Mouse (Mus musculus): ENCODE results near the gene Kif22.
"Not testable (repeated sequence)": the region's sequence is repeated elsewhere in the genome, so short reads cannot be mapped to it uniquely, and the experiment has no call there.

The Kif22 gene

DNA sequence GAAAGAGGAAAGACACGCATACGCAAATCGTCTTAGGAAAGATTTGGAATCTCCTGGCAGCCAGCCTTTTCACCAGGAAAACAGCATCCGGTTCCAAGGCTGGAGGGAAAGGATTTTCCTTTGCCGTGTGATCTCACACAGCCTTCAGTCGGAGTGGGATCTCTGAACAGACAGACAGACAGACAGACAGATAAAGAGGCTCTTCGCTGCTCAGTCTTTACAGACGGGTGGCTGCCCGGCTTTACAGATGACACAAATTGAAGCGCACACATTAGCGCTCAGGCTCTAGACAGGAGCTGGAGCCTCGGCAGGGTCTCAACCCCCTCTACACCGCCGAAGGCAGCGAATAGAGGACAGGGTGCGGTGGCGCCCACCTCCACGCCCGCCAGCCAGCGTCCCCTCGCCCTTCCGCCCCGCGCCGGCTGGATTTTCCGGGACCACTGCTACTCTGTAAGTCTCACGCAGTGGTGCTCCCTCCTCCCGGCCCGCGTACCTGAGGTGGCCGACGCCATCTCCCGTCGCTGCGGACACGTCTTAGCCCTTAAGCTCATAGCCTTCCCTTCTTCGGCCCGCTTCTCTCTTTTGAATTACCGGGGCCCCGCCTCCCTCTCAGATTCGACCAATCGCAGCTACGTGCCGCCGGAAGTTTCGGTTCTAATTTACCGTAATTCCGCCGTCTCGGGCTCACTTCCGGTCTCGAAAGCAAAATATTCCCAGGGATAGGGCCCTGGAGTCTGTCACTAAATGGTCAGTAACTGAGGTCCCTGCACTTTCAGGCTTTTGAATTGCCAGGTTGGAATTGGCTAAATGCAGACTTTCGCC, at the start of gene Kif22:
TSS of gene Kif22 (minus strand) at position 621 of the 822 bp plus-strand sequence.
- DNase-seq, result peak; percentile 93

DNA sequence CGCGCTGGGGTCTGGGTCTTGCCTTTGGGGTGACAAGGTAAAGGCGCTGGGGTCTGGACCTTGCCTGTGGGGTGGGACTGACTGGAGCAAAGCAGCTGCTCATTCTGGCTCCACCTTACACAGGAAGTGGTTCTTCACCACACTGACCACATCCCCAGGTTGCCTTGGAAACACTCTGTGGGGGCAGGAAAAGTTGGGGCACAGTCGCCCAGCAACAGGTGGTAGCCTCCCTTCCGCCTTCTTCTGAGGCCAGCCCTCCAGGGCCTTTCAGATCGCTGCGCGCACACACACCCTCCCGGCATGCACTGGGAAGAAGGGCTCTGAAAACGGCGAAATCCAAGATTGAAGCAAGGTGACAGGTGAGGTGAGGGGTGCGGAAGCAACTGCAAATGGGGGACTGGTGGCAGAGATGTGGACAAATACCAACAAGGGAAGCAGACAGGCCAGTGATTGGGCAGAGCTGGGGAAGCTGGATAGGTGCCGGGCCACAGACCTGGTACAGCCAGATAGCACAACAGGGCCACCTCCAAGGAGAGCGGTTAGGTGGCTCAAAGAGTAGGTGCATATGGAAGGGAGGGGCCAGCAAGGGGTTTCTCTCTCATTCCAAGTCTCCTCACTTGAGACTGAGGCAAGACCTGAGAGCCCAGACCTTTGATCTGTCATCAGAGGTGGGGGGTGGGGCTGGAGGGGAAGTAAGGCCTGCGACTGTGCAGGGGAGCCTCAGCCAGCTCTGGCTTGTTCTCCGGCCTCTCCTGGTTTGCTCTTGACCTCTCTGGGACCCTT, 49.0 kb upstream of the Kif22 start, which contains the start of gene AI467606:
TSS of gene AI467606 (plus strand) at position 246 of the 783 bp plus-strand sequence.
- peak; percentile 42 for DNase-seq

DNA sequence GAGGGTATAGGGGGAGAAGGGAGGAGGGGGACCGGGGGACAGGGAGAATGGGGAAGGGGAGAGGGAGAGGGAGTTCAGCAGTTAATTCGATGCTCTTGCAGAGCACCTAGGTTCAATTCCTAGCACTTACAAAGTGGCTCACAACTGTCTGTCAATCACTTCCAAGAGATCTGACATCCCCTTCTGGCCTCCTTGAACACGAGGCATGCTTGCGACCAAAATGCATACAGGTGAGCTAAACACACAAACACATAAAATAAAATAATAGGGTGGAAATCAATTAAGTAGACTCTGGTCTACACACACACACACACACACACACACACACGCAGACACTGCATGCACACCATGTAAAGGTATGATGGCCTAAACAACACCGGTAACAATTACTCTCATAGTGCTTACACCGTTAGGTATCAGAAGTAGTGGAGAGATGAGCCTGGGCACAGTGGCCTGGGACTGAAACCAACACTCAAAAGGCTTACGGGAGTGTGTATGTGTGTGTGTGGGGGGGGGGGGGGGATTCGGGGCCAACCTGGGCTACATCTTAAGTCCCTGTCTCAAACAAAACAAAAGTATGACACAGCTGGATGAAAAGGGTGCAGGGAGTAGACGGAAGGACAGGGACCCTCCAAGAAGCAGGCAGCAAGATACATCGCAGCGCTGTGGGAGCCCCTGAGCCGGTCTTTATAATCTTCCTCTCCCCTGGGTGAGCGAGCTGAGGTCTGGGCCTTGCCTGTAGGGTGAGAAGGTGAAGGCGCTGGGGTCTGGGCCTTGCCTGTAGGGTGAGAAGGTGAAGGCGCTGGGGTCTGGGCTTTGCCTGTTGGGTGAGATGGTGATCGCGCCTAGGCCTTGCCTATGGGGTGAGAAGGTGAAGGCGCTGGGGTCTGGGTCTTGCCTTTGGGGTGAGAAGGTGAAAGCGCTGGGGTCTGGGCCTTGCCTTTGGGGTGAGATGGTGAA, 48.2 kb upstream of the Kif22 start:
- DNase-seq, result no peak

DNA sequence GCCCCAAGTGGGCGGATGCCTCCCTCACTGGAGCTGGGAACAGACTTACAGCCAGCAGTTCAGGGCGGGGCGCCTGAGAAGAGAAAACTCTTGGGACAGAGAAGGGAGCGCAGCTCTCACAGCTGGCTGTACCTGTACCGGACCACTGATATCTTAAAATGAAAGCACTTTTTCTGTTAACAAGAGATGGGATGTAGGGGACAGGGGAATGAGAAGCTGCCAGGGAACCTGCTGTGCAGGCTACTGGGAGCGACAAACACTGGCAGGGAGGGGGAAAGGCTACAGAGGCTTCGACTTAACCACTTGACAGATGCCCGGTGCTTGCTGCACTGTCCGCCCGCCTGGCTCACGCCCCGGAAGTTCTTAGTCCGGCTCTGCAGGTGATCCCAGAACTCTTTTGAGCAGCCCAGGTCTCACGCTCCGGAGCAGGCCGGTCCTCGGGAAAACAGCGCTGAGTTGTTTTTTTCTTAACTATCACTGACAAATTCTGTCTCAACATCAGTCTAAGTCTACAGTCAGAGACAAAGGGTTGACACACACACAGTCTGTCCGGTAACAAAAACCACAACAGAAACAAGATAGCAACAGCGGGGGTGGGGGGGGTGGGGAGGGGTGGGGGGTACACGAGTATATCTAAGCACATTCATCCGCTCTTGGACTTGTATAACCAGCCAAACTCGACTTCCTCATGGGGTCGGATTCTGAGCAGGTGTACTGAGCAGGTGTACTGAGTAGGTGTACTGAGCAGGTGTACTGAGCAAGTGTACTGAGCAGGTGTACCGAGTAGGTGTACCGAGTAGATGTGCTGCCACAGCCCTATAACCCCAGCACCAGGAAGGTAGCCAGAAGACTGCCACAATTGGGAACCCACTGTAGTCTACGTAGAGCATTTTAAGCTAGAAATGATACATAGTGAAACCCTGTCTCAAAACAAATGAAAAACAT, 46.9 kb upstream of the Kif22 start:
- DNase-seq, result no peak

DNA sequence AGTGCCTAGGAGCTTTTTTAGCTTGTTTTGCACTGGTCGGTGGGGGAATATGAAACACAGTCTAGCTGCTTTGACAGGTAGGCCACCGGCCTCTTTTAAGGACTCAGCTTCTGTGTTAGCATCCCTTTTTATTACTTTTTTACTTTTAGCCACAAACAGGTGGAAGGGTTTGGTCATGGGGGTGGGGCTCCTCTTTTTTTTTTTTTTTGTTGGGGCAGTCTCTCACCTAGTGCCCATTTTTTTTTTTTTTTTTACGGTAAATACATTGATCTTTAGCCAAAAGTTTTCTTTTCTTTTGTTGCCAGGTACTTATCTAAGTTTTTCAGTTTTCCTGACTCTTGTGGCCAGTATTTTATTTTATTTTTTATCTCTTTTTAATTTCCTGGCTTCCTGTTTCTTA, 45.8 kb upstream of the Kif22 start:
- DNase-seq, result no peak

DNA sequence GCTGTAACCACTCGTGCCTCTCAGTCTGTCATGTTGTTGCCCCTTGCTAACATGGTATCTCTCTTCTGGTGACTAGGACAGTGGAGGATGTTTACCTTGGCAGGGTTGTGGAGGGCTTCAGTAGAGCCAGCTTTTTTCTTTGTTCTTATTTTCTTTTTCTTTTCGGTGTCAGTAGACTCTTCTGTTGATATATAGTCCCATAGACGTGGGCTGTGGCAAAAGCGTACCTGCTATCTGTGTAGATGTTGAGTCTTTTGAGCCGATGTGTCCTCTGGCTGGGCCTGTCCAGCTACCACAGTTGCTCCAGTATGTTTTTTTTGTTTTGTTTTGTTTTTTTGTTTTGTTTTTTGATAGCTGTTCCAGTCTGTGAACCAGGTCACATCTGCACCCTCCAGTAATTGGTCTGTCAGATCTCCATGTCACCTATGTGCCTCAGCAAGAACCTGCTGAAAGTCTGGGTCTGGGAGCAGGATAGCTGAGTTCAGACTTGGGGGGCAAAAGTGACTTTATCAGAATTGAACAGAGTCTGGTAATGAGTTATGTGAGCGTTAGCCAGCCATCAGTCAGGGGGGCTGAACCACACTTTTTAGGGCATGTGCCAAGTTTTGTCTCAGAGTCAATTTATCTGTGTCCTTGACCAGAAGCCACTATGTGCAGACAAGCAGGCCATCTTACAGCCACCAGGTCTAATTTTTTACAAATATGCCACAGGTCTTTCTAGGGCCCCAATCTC, 45.2 kb upstream of the Kif22 start, which contains the start of gene Zg16:
TSS of gene Zg16 (minus strand) at position 51 of the 733 bp plus-strand sequence.
- DNase-seq, result not testable (repeated sequence)

DNA sequence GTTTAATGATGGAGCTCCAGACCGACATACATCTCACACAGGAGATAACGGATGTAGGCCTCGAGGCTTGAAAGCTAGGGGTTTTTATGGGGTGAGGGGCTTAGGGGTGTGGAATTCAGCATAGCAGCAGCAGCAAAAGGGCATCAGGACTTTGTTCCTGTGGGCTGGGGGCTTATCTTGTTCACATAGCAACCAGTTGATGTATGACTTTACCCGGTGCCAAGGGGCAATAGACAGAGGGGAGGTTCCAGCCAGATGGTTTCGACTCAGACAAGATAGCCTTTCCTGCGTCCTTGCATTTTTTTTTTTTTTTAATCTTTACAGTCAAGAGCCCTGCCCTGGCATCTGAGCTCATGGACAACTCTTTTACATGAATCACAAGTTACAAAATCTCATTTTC, 43.5 kb upstream of the Kif22 start:
- DNase-seq, result not testable (repeated sequence)

DNA sequence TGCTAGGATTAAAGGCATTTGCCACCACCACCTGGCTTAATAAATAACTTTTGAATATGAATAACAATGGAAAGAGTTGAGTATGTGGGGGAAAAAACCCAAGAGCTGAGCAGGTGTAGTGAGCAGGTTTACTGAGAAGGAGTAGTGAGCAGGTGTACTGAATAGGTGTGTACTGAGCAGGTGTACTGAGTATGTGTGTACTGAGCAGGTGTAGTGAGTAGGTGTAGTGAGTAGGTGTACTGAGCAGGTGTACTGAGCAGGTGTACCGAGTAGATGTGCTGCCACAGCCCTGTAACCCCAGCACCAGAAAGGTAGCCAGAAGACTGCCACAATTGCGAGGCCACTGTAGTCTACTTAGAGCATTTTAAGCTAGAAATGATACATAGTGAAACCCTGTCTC, 42.5 kb upstream of the Kif22 start:
- DNase-seq, result no peak

DNA sequence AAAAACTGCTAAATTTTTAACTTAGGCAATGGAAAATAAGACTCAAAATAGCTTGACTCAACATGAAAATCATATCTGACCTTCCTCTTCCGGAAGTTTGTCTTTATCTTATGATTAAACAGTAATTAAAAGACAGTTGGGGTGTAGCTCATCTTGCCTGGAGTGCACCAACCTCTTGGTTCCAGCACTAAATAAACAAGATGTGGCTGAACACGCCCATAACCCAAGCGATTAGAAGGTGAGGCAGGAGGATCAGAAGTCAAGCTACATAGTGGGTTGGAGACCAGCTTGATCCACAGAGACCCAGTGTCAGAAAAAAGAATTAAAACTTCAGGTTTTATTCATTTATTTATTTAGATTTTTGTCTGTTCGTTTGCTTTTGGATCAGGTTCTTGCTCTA, 41.4 kb upstream of the Kif22 start:
- DNase-seq, result no peak

DNA sequence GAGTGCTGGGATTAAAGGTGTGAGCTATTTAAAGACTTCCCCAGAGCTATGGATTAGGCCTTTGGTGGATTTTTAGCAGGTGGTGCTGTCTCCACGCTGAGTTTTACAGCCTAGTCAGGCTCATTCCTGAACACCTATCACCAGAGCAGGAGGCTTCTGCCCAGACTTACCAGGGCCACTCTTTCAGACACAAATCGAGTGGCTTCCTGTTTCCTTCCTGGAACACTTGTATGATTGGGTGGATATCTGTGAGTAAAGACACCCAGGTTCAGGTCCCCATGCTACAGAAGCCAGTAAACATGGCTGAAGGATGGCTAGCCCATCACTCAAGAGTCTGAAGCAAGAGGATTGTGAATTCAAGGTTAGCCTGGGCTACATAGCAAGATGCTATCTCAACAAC, 40.7 kb upstream of the Kif22 start:
- no peak for DNase-seq

DNA sequence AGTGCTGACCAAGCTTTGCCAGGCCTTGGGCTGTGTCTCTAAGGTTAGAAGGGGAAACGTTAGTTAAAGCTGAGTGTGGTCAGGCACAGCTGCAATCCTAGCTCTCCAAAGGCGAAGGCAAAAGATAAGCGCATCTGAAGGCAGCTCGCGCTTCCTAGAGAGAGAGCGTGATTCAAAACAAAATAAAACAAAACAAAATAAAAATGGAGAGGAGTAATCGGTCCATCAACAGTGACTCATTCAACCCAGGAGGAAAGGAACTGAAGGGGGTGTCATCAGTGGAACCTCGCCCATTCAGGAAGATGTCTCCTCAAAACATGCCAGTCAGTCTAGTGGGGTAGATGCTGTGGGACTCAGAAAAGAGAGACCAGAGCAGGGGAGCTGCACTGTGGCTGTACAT, 40.0 kb upstream of the Kif22 start:
- DNase-seq, result no peak

DNA sequence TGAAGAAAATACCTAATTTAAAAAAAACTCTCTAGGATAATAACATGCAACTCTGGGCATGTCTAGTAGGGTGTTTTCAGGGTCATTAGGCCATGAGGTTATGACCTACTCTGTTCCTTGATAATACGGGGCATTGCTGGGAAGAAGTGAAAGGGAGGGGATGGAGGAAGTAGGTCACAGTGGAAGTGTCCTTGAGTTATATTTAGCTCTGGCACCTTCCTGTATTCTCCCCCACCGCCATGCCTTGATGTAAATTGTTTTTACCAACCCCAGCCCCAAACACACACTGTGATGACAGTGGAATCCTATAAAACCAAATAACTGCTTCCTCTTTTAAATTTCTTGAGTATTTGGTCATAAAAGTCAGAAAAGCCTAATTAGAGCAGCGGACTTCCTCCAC, 37.8 kb upstream of the Kif22 start:
- no peak for DNase-seq

DNA sequence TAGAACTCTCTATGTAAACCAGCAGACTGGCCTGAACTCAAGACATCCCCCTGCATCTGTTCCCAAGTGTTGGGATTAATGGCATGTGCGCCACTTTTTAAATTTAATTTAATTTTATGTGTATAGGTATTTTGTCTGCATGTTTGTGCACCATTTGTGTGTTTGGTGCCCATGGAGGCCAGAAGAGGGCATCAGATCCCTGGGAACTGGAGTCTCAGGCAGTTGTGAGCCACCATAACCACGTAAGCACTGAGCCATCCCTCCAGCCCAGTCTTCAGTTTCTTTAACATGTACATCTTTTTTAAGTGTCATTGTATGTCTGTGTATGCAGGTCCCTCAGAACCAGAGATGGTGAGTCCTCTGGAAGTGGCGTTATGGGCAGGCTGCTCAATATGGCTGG, 35.4 kb upstream of the Kif22 start:
- DNase-seq, result no peak

DNA sequence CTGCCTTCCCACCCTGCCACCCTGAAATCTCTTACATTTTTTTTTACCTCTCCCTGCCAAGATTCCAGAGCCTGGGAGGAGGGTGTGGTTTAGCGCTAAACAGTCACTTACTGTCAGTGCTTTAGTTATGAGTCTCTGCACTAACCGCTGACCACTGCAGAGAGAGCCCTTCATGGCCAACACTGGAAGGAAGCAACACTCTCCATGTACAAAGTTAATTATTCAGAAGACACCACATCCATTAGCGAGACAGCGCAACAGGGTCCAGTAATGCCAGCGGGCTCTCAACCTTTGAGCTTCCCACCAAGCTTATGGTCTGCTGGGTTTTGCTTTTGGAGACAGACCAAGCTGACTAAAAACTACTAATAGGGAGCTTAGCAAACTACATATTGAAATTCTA, 33.9 kb upstream of the Kif22 start:
- peak; percentile 73 for DNase-seq

DNA sequence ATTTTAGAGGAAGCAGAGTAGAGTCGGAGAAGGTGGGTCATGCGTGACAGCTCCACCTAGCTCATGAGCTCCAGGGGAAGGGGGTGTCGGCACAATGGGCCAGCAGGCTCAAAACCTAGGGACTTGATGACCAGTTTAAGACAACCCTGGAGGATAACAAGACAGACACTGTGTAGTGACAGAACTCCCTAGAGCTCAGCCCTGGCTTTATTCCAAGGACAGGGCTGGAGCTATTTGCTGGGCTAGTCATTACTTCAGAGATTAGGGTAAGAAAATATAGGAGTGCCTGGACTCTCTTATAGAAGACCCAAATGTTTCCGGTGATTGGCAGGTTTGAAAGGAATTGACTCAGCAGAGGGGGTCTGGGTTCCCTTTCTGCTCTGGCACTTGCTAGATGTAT, 30.9 kb upstream of the Kif22 start:
- DNase-seq, result peak; percentile 27

DNA sequence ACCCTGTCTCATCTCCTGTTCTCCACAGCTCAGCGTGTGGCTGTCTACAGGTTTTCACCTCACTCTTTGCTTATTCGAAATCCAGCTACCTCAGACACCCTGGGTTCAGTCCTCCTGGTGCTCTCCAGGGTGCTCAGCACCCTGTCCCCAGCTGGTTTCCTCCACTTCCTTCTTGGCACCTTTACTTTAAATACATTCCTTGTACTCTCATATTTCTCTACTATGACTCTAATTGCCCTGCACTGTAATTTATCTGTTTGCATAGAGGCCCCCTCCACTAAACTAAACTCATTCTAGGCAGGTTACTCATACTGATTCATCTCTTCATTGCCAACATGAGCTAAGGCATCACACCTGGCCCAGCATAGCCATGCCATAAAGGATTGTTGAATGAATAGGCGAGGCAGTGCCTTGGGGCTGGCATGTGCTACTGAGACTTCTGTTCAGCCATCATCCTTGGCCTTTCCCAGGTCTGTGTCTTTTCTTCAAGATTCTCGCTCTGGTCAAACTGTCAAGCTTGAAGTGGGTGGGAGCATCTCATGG, 28.7 kb upstream of the Kif22 start:
- no peak for DNase-seq

DNA sequence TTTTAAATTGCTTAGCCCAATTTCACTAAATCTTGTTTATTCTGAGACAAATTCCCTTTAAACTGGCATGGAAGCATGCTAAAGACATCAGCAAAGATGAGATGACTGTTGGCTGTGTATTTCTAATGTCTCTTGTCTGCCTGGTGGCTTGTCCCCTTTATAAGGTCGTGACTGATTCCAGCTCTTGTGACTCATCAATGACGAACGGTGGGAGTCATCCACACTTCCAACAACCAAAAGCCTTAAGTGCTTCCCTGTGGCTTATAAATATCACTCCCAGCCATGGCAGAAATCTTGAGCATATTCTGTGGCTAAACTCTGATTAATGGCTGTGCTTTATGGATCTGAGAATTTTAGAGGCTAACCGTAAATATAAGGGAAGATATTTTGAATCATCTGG, 24.0 kb upstream of the Kif22 start:
- DNase-seq, result no peak

DNA sequence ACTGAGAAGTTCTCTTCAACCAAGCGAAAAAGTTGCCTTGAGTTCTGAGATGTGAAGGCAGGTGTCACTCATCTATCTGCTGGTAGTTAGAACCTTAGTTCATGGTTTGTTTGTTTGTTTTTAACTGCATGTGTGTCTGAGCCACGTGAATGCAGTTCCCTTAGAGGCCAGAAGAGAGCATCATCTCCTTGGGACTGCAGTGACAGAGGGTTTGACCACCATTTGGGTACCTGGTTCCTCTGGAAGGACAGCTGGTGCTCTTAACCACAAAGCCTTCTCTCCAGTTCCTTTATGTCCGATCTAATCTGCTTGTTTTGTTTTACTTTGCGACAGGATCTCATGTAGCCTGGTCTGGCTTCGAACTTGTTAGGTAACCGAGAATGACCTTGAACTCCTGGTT, 23.3 kb upstream of the Kif22 start:
- no peak for DNase-seq

DNA sequence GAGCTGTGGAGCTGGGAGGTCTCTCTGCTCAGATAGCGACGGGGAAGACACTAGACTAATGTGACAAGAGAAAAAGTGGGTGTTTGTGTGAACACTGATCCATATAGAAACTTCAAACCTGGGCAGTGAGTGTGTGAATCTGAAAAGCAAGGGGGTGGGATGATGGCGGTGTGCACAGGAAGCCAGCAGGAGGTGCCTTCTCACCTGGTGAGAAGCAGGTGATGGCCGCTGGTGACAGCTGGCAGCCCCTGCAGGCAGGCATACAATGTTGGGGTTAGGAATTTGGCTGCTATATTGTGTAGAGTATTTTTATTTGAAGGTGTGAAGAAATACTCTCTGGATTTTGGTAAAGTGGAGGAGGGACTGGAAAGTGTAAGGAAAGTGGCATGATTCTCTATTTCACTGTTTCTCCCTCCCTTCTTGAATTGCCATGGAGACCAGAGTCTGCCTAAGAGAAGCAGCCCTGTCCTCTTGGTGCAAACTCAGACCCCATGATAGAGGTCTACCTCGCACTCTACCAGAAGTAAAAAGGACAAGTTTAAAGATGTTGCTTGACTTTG, 12.8 kb upstream of the Kif22 start:
- no peak for DNase-seq

DNA sequence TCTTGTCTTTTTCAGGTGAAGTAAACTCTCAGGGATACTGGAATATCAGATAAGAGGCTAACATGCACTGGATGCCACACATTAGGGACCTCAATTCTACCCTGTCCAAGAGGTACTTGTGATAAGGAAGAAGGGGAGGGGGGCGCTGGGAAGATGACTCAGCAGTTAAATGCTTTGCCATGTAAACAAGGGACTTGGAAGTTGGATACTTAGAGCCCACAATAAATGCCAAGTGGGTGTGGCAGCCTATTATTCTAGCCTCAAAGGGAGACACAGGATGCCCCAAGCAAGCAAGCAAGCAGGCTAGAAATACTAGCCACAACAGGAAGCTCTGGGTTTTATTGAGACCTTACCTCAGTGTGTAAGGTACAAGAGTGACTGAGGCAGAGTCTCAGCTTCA, 11.0 kb downstream of the Kif22 start:
- DNase-seq, result no peak

Measured in kidney, postnatal 14 days (tissue).